Mouse (Mus musculus): ENCODE measurements around the gene Map3k11.

- TF ChIP-seq CTCF (IDR thresholded peaks at IDR 0.05; ENCODE audit: borderline replicate concordance, insufficient read depth, low read depth, low read length) (no peak), POLR2A (IDR thresholded peaks at IDR 0.05; ENCODE audit: borderline replicate concordance, insufficient read depth, low read length) (no peak)
Measured at GRCm38 (mm10) chr19:5646731-5647330, 41.7 kb upstream of the Map3k11 start.

Data from cerebellum, adult 2 months (tissue).